Mouse (Mus musculus) 3134 (cell line): ENCODE measurements around the gene Ces4a.
"Not testable (repeated sequence)": the region's sequence is repeated elsewhere in the genome, so short reads cannot be mapped to it uniquely, and the experiment has no call there.

ENCODE experiments used
- DNase-seq: peaks from one replicate; pipeline ENCODE4 v3.0.0-alpha.2; 2011; ENCODE audit warnings: low spot score; ENCODE audit not compliant: insufficient read length; ENCODE audit errors: extremely low read depth

Gene Ces4a

GRCm38 (mm10) chr8:105131509-105131908, at the start of gene Ces4a:
Ces4a (plus strand) TSS chr8:105131800.
- no peak for DNase-seq

GRCm38 (mm10) chr8:105083449-105084050, 48.0 kb upstream of the Ces4a start, which contains the start of gene Ces3b:
Ces3b (plus strand) TSS chr8:105083753.
- no peak for DNase-seq

- not testable (repeated sequence) for DNase-seq
These were observed 43.4 kb upstream of the Ces4a start for GRCm38 (mm10) chr8:105088166-105088565.

GRCm38 (mm10) chr8:105088581-105088980, 43.0 kb upstream of the Ces4a start:
- DNase-seq = no peak

GRCm38 (mm10) chr8:105093992-105094391, 37.6 kb upstream of the Ces4a start:
- no peak for DNase-seq

- not testable (repeated sequence) for DNase-seq
These were observed 29.4 kb upstream of the Ces4a start for GRCm38 (mm10) chr8:105102101-105102785.

GRCm38 (mm10) chr8:105103701-105104100, 27.9 kb upstream of the Ces4a start:
- DNase-seq = not testable (repeated sequence)

GRCm38 (mm10) chr8:105104220-105104619, 27.4 kb upstream of the Ces4a start:
- DNase-seq = no peak

- no peak for DNase-seq
These were observed 1.7 kb upstream of the Ces4a start for GRCm38 (mm10) chr8:105129864-105130263.

GRCm38 (mm10) chr8:105138423-105138822, 6.8 kb downstream of the Ces4a start:
- DNase-seq = no peak

GRCm38 (mm10) chr8:105142395-105142794, 10.8 kb downstream of the Ces4a start:
- no peak for DNase-seq

GRCm38 (mm10) chr8:105151654-105152053, 20.1 kb downstream of the Ces4a start:
- DNase-seq = no peak

- DNase-seq = no peak
These were observed 21.2 kb downstream of the Ces4a start for GRCm38 (mm10) chr8:105152623-105153398.

GRCm38 (mm10) chr8:105154316-105154715, 22.7 kb downstream of the Ces4a start:
- no peak for DNase-seq

- DNase-seq = no peak
These were observed 23.6 kb downstream of the Ces4a start for GRCm38 (mm10) chr8:105155091-105155745.

- no peak for DNase-seq
These were observed 26.0 kb downstream of the Ces4a start for GRCm38 (mm10) chr8:105157555-105157954.

- no peak for DNase-seq
These were observed 26.5 kb downstream of the Ces4a start for GRCm38 (mm10) chr8:105158084-105158483.

- DNase-seq = no peak
These were observed 29.6 kb downstream of the Ces4a start for GRCm38 (mm10) chr8:105161121-105161652.

- DNase-seq = no peak
These were observed 32.8 kb downstream of the Ces4a start for GRCm38 (mm10) chr8:105164272-105164902.

GRCm38 (mm10) chr8:105165191-105165590, 33.6 kb downstream of the Ces4a start:
- no peak for DNase-seq
